In the genomic region with DNA sequence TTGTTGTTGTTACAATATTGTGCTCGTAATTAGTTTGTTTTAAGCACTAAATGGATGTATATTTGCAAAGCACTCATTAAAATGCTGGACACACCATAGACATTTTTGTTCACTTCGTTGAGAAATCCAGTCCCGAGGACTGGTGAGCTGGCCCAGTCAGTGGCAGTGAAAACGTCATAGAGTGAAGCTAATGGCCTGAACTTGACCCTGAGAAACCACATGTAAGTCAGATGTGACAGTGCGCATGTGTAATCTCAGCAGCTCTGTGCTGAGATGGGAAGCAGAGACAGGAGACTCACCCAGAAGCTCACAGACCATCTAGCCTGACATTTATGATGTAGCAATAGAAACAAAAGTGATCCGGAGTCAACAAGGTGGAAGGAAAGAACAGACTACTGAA, we compare ENCODE assay signal across 18 mouse cellular contexts. TPM values are rescaled to one million over a fixed set of nuclear protein-coding genes. Genes with fewer than 3 reads are reported as not detected.
"Had no signal": no experiment of that assay in that cellular context is flagged by ENCODE, and none has a peak within 500 bp of the region (broad histone marks: within the 10 kb centered on the region; RNA-seq: fewer than 3 reads in every experiment).

No protein-coding gene starts in this region.

- DNase-seq: layer of hippocampus, adult 9-11 months; layer of hippocampus, postnatal 36 days; lung, adult 18-20 months; right cerebral cortex, adult 18-20 months; right cerebral cortex, postnatal 25 days; thymus, postnatal 4 days had no signal

- H3K4me2 ChIP-seq: limb, embryonic 15.5 days; midbrain, embryonic 12.5 days; neural tube, embryonic 15.5 days had no signal

- H3K9ac ChIP-seq: limb, embryonic 15.5 days; liver, embryonic 14.5 days; midbrain, embryonic 12.5 days; neural tube, embryonic 15.5 days had no signal

- ATAC-seq: midbrain, embryonic 16.5 days had no signal

- H3K27me3 ChIP-seq: limb, embryonic 15.5 days; midbrain, embryonic 12.5 days; neural tube, embryonic 15.5 days had no signal

- H3K9me3 ChIP-seq: limb, embryonic 15.5 days; midbrain, embryonic 12.5 days; neural tube, embryonic 15.5 days had no signal

- H3K4me3 ChIP-seq: limb, embryonic 15.5 days; midbrain, embryonic 12.5 days; neural tube, embryonic 15.5 days had no signal

- H3K4me1 ChIP-seq: limb, embryonic 15.5 days; midbrain, embryonic 12.5 days; neural tube, embryonic 15.5 days had no signal

- H3K36me3 ChIP-seq: limb, embryonic 15.5 days; midbrain, embryonic 12.5 days; neural tube, embryonic 15.5 days had no signal

- H3K27ac ChIP-seq: limb, embryonic 15.5 days; liver, embryonic 14.5 days; midbrain, embryonic 12.5 days; neural tube, embryonic 15.5 days had no signal

RNA-seq across cellular contexts. Expression of a gene that starts 8.4 kb away (rescaled TPM):
- total RNA-seq: megakaryocyte-erythroid progenitor cell, adult 5-6 weeks had no signal
- polyA plus RNA-seq: limb, embryonic 11.5 days; liver, embryonic 14.5 days had no signal

RNA-seq across cellular contexts. Expression of a gene that starts 11.9 kb away (rescaled TPM):
- total RNA-seq: layer of hippocampus, adult 18-20 months; layer of hippocampus, postnatal 36 days; left cerebral cortex, adult 8-10 months; left cerebral cortex, postnatal 25 days; megakaryocyte-erythroid progenitor cell, adult 5-6 weeks had no signal
- polyA plus RNA-seq: limb, embryonic 15.5 days; midbrain, embryonic 12.5 days; midbrain, embryonic 16.5 days; neural tube, embryonic 15.5 days; small intestine, adult 2 months; stomach, embryonic 16.5 days had no signal
